Mouse (Mus musculus): ENCODE data around the gene Pld5. TPM values are rescaled to one million over a fixed set of nuclear protein-coding genes. Genes with fewer than 3 reads are reported as not detected.
A peak's percentile ranks its signal among the peaks of the same experiment; 100 is the strongest.

Pld5 gene
- polyA plus RNA-seq (2016; fragmentation: Nextera tagmentation; extraction: Ambion mirVana) = 0.42 and 0.68 TPM in 2 replicates

DNA sequence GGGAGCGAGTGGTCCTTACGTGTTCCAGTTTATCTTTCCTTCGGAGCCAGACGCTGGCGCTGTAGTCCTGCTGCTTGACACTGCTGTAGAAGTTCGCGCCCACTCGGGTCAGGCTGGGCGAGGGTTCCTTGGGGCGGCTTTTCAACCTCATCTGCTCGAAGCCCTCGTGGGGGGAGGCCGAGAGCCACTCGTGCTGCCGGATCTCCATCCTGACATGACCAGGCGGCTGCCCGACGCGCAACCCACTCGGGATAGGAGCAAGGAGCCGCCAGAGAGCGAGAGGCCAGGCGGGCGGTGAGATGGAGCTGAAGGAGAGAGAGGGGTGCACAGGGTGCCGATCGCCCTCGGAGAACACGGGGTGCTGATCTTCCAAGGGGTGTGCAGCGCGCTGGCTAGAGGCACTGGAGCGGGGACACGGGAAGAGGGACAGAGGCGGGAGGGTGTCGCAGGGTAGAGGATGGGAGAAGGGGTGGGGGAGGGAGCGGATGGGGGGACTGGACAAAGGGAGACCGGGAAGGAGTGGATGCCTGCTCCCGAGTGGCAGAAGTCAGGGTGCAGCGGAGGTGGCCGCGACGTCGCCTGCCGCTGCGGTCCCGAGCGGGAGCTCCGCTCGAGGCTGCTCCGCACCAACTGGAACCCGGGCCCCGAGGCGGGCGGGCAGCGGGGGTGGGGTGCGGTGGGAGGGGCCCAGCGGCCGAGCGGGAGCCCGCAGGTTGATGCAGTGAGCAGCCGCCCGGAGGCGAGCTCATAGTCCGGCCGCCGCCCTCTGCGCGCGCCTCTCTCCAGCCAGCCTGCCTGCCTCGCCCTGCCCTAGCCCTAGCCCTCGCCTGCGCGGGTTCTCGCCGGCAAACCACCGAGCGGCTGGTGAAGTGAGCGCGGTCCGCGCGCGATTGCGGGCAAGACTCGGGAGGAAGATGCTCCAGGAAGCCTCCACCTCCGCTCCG, at the start of gene Pld5:
Gene Pld5 (minus strand): TSS at position 646 of the 944 bp plus-strand sequence.
- peak; percentile 80 for DNase-seq (ENCODE audit: low spot score)
- H3K27ac ChIP-seq (replicated peaks) = peak within 1 kb of the TSS; percentile 79
- peak within 1 kb of the TSS; percentile 75 for H3K4me3 ChIP-seq
- no peaks in the 10 kb centered on the region for H3K36me3 ChIP-seq (replicated peaks)
- H3K27me3 ChIP-seq (replicated peaks; ENCODE audit: low read depth, poor library complexity, severe bottlenecking) = peaks cover 50% of the 10 kb centered on the region
- H3K9me3 ChIP-seq = no peaks in the 10 kb centered on the region
- H3K4me1 ChIP-seq = peaks cover 14% of the 10 kb centered on the region
- under 1% methylated on average over 86 of the region's 86 CpGs for WGBS

DNA sequence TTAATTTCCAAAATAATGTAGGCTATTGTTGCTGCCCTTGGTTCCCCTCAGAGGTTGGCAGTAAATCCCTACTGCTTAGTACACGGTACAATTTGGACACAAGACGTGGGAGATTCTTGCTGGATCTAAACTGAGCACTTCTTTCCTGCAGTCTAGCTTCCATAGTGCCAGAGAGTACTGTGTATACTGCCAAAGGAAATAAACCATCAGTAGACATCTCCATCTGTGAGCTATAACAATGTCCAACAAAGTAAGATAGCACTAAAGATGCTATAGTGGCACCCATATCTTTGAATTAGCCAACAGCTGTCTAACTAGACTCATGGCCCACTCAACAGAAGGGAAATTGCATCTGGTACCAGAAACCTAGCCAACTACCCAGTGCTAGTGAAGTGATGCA, 40.0 kb upstream of the Pld5 start:
- no peaks in the 10 kb centered on the region for H3K36me3 ChIP-seq (replicated peaks)
- 86% methylated on average over 2 of the region's 2 CpGs for WGBS

DNA sequence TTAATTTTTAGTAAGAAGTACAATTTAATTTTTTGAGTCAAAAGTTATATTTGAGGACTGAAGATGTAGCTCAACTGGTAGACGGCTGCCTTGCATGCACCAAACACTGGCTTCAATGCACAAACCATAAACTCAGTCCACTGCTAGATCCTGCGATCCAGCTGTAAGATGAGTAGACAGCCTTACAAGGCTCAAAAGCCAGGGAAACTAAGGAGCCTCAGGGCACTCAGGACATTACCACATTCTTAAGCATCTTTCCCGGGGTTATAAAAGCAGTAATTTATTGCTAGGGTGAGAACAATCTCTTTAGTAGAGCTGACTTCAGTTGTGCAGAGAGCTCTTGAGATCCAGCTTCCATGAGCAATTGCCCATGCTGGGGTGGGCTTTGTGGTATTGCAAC, 35.1 kb upstream of the Pld5 start:
- 67% methylated on average over 3 of the region's 3 CpGs for WGBS

More for the DNA sequence above, 40.0 kb upstream of the Pld5 start:
- Histone ChIP-seq H3K4me3 (no peak overlapping the region), H3K4me1 (no peaks in the 10 kb centered on the region), H3K9me3 (no peaks in the 10 kb centered on the region), H3K27ac (replicated peaks) (no peak overlapping the region), H3K27me3 (replicated peaks; ENCODE audit: low read depth, poor library complexity, severe bottlenecking) (no peaks in the 10 kb centered on the region)
- no peak for DNase-seq (ENCODE audit: low spot score)

DNA sequence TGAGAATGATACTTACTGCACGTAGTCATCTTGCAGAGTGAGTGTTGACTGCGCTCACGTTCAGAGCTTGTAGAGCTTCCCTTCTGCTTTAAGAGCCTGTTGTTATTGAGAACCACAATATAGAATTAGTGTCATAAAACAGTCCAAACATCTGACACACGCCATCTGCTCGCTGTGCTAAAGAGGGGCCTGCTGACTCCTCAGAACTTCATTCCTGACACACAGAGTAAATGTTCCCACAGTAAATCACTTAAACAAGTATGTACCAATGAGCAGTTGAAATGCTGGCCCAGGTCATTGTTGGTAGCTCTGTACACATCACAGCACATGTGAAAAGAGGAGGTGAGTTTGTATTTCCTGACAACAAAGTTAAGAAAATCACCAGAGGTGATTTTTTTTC, 14.3 kb upstream of the Pld5 start:
- 92% methylated on average over 5 of the region's 5 CpGs for WGBS
- Histone ChIP-seq H3K27me3 (replicated peaks; ENCODE audit: low read depth, poor library complexity, severe bottlenecking) (no peaks in the 10 kb centered on the region), H3K36me3 (replicated peaks) (no peaks in the 10 kb centered on the region), H3K4me3 (no peak overlapping the region), H3K4me1 (no peaks in the 10 kb centered on the region), H3K9me3 (no peaks in the 10 kb centered on the region), H3K27ac (replicated peaks) (no peak overlapping the region)
- DNase-seq (ENCODE audit: low spot score) = no peak

More for the DNA sequence above, 35.1 kb upstream of the Pld5 start:
- Histone ChIP-seq H3K36me3 (replicated peaks) (no peaks in the 10 kb centered on the region), H3K4me3 (no peak overlapping the region), H3K4me1 (no peaks in the 10 kb centered on the region), H3K27me3 (replicated peaks; ENCODE audit: low read depth, poor library complexity, severe bottlenecking) (no peaks in the 10 kb centered on the region), H3K9me3 (no peaks in the 10 kb centered on the region), H3K27ac (replicated peaks) (no peak overlapping the region)
- no peak for DNase-seq (ENCODE audit: low spot score)

DNA sequence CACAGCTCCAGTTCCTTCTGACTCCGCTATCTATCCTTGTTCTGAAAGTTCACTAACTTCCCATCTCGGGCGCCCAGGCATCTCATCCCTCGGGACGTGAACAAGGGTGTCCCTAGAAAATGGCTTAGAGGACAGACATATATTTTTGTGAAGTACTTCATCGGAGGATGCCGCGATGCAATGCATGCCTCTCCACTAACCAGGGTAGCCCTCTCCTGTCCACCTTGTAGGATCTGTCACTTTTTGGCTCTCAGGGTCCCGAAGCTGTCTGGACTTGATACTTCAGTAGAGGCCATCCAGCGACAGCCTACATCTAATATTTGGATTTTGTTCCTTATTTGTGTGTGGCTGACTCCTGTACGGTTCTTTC, 484 bp upstream of the Pld5 start:
- Histone ChIP-seq H3K4me3 (peak overlapping the region; percentile 75), H3K4me1 (peaks cover 14% of the 10 kb centered on the region), H3K36me3 (replicated peaks) (no peaks in the 10 kb centered on the region), H3K27me3 (replicated peaks; ENCODE audit: low read depth, poor library complexity, severe bottlenecking) (peaks cover 50% of the 10 kb centered on the region), H3K27ac (replicated peaks) (peak overlapping the region; percentile 79), H3K9me3 (no peaks in the 10 kb centered on the region)
- no peak for DNase-seq (ENCODE audit: low spot score)
- 14% methylated on average over 11 of the region's 11 CpGs for WGBS

DNA sequence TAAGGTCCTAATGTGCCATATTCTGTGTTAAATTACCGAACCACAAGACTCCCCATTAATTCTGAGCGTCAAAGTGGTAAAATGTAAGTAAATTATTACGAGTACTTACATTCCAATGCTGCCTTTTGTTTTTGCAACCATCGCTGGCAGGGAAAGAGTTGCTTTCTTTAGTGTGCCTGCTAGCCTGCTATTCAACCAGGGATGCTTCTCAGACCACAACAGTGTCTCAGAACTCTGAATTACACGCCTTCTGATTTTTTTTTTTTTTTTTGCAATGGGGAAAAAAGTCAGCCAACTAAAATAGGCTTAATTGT, 26.4 kb downstream of the Pld5 start:
- Histone ChIP-seq H3K9me3 (no peaks in the 10 kb centered on the region), H3K4me3 (no peak overlapping the region), H3K27ac (replicated peaks) (no peak overlapping the region), H3K4me1 (no peaks in the 10 kb centered on the region), H3K36me3 (replicated peaks) (no peaks in the 10 kb centered on the region), H3K27me3 (replicated peaks; ENCODE audit: low read depth, poor library complexity, severe bottlenecking) (no peaks in the 10 kb centered on the region)
- WGBS = 76% methylated on average over 5 of the region's 5 CpGs
- no peak for DNase-seq (ENCODE audit: low spot score)

DNA sequence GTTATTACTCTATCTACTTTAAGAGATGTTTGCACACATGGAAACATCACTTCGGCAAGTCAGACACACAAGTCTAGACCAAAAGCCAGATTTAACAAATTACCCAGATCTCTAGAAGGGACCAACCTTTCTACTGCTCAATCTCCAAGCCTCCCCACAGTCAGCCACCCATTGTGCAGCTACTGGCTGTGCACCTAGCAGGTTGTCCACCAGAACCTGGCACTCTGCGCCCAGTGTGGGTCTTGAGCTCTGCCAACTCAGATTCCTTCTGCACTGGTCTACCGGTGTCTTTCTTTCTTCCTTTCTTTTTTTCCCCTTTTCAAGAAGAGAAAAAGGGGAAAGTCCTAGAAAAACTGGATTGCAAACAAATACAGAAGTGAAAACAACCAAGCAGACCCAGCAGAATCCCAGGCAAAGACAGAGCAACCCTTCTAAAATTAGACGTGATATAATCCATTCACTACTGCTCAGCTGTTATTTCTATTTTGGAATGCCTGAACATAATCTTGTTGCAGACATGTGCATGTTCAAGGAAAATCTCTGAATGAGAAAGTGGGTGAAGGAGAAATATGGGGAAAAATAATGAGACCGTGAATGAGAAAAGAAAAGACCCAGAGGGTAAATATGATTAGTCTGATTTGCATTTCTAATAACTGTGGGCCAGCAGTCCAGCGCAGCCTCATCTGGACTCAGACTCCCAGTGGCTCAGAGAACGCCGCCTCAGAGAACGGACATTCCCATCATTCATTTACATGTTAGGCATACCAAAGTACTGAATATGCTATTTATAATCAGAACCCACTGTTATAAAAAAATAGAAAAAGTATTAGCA, 27.0 kb downstream of the Pld5 start:
- 87% methylated on average over 9 of the region's 9 CpGs for WGBS
- no peaks in the 10 kb centered on the region for H3K4me1 ChIP-seq
- DNase-seq (ENCODE audit: low spot score) = no peak
- H3K27ac ChIP-seq (replicated peaks) = no peak overlapping the region
- H3K4me3 ChIP-seq = no peak overlapping the region
- no peaks in the 10 kb centered on the region for H3K9me3 ChIP-seq
- H3K36me3 ChIP-seq (replicated peaks) = no peaks in the 10 kb centered on the region
- no peaks in the 10 kb centered on the region for H3K27me3 ChIP-seq (replicated peaks; ENCODE audit: low read depth, poor library complexity, severe bottlenecking)

DNA sequence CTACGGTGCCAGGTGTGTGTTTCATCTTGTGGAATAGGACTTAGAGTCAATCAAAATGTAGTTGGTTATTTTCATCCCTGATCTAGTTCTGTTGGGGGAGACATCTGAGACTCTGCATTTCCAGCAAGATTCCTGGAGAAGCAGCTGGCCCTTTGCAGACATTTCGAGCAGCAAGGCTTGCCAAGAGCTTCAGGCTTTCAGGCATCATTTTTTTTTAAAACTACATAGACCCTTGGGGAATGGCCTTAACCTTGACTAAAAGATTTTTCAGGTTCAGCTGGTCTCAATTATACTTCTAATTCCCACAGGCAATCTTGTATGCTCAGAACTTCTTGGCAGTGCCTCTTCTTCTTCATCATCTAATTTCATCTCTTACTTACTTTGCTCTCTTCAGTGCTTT, 35.9 kb downstream of the Pld5 start:
- Histone ChIP-seq H3K27ac (replicated peaks) (no peak overlapping the region), H3K36me3 (replicated peaks) (no peaks in the 10 kb centered on the region), H3K9me3 (no peaks in the 10 kb centered on the region), H3K27me3 (replicated peaks; ENCODE audit: low read depth, poor library complexity, severe bottlenecking) (no peaks in the 10 kb centered on the region), H3K4me1 (no peaks in the 10 kb centered on the region), H3K4me3 (no peak overlapping the region)
- WGBS = 79% methylated on average over 2 of the region's 2 CpGs
- DNase-seq (ENCODE audit: low spot score) = no peak

DNA sequence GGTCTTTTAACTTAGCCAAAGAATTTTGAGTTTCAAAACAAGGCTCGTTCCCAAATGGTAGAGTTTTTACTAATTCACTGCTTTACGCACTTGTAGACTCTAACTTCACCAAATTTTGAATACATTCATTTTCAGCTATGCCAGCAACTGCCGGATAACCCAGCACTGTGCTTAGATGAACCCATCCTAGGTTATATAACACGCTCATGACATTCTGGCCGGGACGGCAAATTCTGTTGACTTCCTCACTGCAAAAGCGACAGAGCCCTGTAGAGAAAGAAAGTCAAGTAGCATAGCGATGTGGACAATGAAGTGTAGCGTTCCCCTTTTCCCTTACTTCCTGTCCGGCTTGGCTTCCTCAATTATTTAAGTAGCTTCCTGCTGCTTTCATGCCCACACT, 51.3 kb downstream of the Pld5 start:
- WGBS = 86% methylated on average over 10 of the region's 10 CpGs
- H3K4me1 ChIP-seq = no peaks in the 10 kb centered on the region
- no peak overlapping the region for H3K4me3 ChIP-seq
- H3K27me3 ChIP-seq (replicated peaks; ENCODE audit: low read depth, poor library complexity, severe bottlenecking) = no peaks in the 10 kb centered on the region
- DNase-seq (ENCODE audit: low spot score) = no peak
- H3K27ac ChIP-seq (replicated peaks) = no peak overlapping the region
- H3K9me3 ChIP-seq = no peaks in the 10 kb centered on the region
- H3K36me3 ChIP-seq (replicated peaks) = no peaks in the 10 kb centered on the region

DNA sequence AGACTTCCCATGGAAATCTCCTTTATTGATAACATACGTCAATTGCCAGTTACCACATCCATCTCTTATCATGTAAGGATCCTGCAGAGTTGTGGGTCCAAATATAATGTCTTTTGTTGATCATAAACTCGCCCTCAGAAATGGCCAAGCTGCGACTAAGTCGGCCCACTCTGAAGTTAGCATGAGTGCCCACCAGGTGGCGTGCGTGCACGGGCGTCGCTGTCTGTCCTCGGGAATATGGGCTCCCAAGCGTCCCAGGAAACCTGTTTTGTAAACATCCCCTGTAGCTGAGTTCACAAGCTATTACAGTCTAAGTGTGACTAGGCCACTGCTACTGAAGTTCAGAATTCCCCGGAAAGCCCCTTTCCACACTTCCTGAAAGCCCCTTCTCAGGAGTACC, 51.9 kb downstream of the Pld5 start:
- no peaks in the 10 kb centered on the region for H3K27me3 ChIP-seq (replicated peaks; ENCODE audit: low read depth, poor library complexity, severe bottlenecking)
- H3K36me3 ChIP-seq (replicated peaks) = no peaks in the 10 kb centered on the region
- DNase-seq (ENCODE audit: low spot score) = peak; percentile 81
- WGBS = 7% methylated on average over 12 of the region's 12 CpGs
- H3K27ac ChIP-seq (replicated peaks) = no peak overlapping the region
- H3K4me1 ChIP-seq = no peaks in the 10 kb centered on the region
- H3K9me3 ChIP-seq = no peaks in the 10 kb centered on the region
- H3K4me3 ChIP-seq = no peak overlapping the region

DNA sequence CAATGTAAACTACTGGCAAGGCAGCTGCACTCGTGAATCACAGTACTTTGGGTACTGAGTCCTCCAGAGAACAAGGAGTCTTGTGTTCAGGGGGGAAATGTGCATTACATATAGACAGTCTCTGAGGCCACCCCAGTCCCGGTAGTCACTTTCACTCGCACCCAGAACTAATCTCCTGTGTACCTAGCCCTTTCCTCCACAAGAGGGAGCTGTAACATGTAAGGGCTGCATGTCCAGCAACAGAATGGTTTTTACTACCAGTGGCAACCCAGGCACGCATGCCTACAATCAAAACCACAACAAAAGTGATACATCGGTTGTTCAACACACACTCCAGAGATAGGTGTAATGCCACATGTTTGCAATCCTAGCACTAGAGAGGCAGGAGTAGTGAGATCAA, 56.9 kb downstream of the Pld5 start:
- Histone ChIP-seq H3K4me1 (peaks cover 7% of the 10 kb centered on the region), H3K4me3 (no peak overlapping the region), H3K27ac (replicated peaks) (no peak overlapping the region), H3K36me3 (replicated peaks) (no peaks in the 10 kb centered on the region), H3K27me3 (replicated peaks; ENCODE audit: low read depth, poor library complexity, severe bottlenecking) (no peaks in the 10 kb centered on the region), H3K9me3 (no peaks in the 10 kb centered on the region)
- WGBS = 80% methylated on average over 5 of the region's 5 CpGs
- DNase-seq (ENCODE audit: low spot score) = no peak

DNA sequence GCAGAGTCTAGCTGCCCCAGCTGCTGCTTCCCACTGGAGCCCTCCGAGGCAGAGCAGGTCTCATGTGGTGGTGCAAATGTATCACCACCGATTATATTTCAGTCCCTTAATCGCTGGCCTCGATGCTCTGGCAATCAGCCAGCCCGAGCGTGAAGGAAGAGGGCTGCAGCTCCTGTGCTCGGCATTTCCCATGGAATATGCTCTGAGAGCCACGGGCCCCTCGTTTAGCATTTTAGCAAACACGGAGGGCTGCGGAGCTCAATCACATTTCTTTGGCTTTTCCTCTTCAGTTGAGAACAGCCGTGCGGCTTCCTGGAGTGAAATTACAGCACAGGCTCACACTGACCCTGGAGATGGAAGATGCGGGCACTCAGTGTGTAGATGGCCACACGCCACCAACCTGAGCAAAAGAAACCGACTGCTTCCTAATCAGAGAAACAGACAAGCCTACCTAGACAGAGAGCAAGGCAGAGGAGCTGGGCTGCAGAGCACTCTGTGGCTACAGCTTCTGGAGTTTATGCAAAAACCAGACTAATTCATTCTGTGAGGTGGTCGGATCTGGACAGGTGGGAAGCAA, 61.4 kb downstream of the Pld5 start:
- Histone ChIP-seq H3K9me3 (no peaks in the 10 kb centered on the region), H3K36me3 (replicated peaks) (no peaks in the 10 kb centered on the region), H3K27ac (replicated peaks) (no peak overlapping the region), H3K27me3 (replicated peaks; ENCODE audit: low read depth, poor library complexity, severe bottlenecking) (no peaks in the 10 kb centered on the region), H3K4me3 (no peak overlapping the region), H3K4me1 (peaks cover 20% of the 10 kb centered on the region)
- DNase-seq (ENCODE audit: low spot score) = peak; percentile 14
- 51% methylated on average over 17 of the region's 17 CpGs for WGBS

All from embryonic facial prominence, embryonic 10.5 days (tissue).